Mouse (Mus musculus) cerebellum, postnatal 10 days (tissue): Measurements from ENCODE around the gene Nsd2.
A peak's percentile ranks its signal among the peaks of the same experiment; 100 is the strongest.

Experiments
- DNase-seq, 2 experiments: peaks; one replicate each; pipeline ENCODE4 v3.0.0; 2021; ENCODE audit warnings: mixed read lengths in 2 of 2

Nsd2 gene

GRCm38 (mm10) chr5:33934877-33935276, 114.4 kb downstream of the Nsd2 start:
- no peak for DNase-seq

GRCm38 (mm10) chr5:33935700-33936111, 115.2 kb downstream of the Nsd2 start:
- no peak for DNase-seq

- peak; percentile 99 to 100 for DNase-seq
Observed at GRCm38 (mm10) chr5:33936120-33936707, 115.7 kb downstream of the Nsd2 start, which contains the start of gene Nelfa. TSS of gene Nelfa (minus strand) at chr5:33936413.

GRCm38 (mm10) chr5:33937230-33937629, 116.7 kb downstream of the Nsd2 start:
- DNase-seq: no peak

- no peak for DNase-seq
Observed at GRCm38 (mm10) chr5:33938448-33938847, 117.9 kb downstream of the Nsd2 start.

- peak in 1 of 2 experiments; percentile 27 for DNase-seq
Observed at GRCm38 (mm10) chr5:33947035-33947434, 126.5 kb downstream of the Nsd2 start.
